Mouse (Mus musculus) E14TG2a.4 (cell line): Measurements from ENCODE around the gene Cutc.

Source experiments
- CTCF ChIP-seq: conservative IDR thresholded peaks from 2 replicates; pipeline ENCODE4 v1.5.1; 2014; ENCODE audit warnings: low read length
- POU5F1 ChIP-seq: IDR thresholded peaks from 2 replicates; pipeline ENCODE4 v1.6.1; 2014; ENCODE audit warnings: low read length, borderline replicate concordance

- TF ChIP-seq CTCF (no peak), POU5F1 (no peak)
Observed at GRCm38 (mm10) chr19:43724194-43724593, 28.6 kb upstream of the Cutc start.
